Mouse (Mus musculus) liver, postnatal 0 days (tissue): Measurements from ENCODE around the gene Gh.

Source experiments
- CTCF ChIP-seq: sonication (generic); IDR thresholded peaks from 2 replicates; pipeline ENCODE4 v1.5.1; 2016; ENCODE audit warnings: antibody characterized with exemption, low read depth
- EP300 ChIP-seq: IDR thresholded peaks from 2 replicates; pipeline ENCODE4 v1.6.1; 2016; ENCODE audit warnings: antibody characterized with exemption, low read depth, mild to moderate bottlenecking

- TF ChIP-seq CTCF (no peak), EP300 (no peak)
These were observed 26.9 kb upstream of the Gh start for GRCm38 (mm10) chr11:106328521-106328920.
